Mouse (Mus musculus) megakaryocyte, embryonic 14.5 days (primary cell): ENCODE measurements around the gene Ubxn6.

Experiments used
- FLI1 ChIP-seq: IDR thresholded peaks from 2 replicates; pipeline ENCODE4 v1.6.1; 2012; ENCODE audit warnings: low read length, inconsistent platforms, mixed read lengths
- GATA1 ChIP-seq: IDR thresholded peaks from 3 replicates; pipeline ENCODE4 v1.6.1; 2012; ENCODE audit warnings: mixed read lengths, low read length, inconsistent platforms, borderline replicate concordance

GRCm38 (mm10) chr17:56112743-56113142 is 37.9 kb upstream of the Ubxn6 start:
- no peak for TF ChIP-seq GATA1
- no peak for TF ChIP-seq FLI1
